Mouse (Mus musculus): Measurements from ENCODE around the gene Wdr70. TPM values are rescaled to one million over a fixed set of nuclear protein-coding genes. Genes with fewer than 3 reads are reported as not detected.

Gene Wdr70
- polyA plus RNA-seq, 1 experiment: 50.5 TPM

GRCm38 (mm10) chr15:8065221-8065620 lies 33.8 kb downstream of the Wdr70 start:
- Histone ChIP-seq H3ac (ENCODE audit: control insufficient read depth, insufficient read length) (no peak overlapping the region), H3K27me3 (ENCODE audit: control insufficient read depth, insufficient read depth, insufficient read length) (no peaks in the 10 kb centered on the region), H3K79me2 (ENCODE audit: control insufficient read depth, insufficient read depth) (no peaks in the 10 kb centered on the region), H3K36me3 (ENCODE audit: control insufficient read depth, insufficient read depth) (peaks cover 15% of the 10 kb centered on the region), H3K4me2 (ENCODE audit: low read depth) (no peak overlapping the region), H3K4me3 (no peak overlapping the region)
- TF ChIP-seq TCF12 (IDR thresholded peaks at IDR 0.05; ENCODE audit: insufficient read depth, poor library complexity, severe bottlenecking) (no peak), POLR2A (IDR thresholded peaks at IDR 0.05; ENCODE audit: insufficient read length, low read depth) (no peak), SRF (IDR thresholded peaks at IDR 0.05; ENCODE audit: control insufficient read depth, insufficient read length, low read depth) (no peak), E2F4 (IDR thresholded peaks at IDR 0.05; ENCODE audit: insufficient read depth) (no peak)

DNA sequence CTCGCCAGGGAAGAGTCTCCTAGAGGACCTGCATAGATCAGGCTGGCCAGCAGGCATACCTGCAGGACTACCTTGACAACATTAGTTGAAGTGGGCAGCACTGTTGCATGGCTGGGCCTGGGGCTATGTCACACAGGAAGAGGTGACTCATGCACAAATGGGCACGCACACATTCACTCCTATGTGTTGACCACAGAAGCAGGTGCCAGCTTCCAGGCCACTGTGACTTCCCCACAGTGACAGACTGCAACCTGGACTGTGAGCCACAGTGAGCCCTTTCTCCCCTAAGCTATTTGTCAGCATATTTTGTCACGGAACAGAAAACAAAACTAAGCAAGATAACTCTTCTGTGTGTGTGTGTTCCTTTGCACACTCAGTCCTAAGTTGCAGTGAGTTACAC lies 47.8 kb downstream of the Wdr70 start:
- TF ChIP-seq MYOG (IDR thresholded peaks at IDR 0.05; ENCODE audit: control insufficient read depth in 1 of 3, insufficient read depth in 1 of 3, insufficient read length in 2 of 3, low read depth in 2 of 3): peak in 1 of 3 experiments; percentile 80
- peak in 2 of 3 experiments; percentile 26 to 70 for TF ChIP-seq MYOD1 (IDR thresholded peaks at IDR 0.05; ENCODE audit: control insufficient read depth in 1 of 3, insufficient read length in 2 of 3, low read depth in 2 of 3)
- TF ChIP-seq MAX (IDR thresholded peaks at IDR 0.05; ENCODE audit: low read depth): no peak
- no peaks in the 10 kb centered on the region for H3K27me3 ChIP-seq (ENCODE audit: control insufficient read depth, insufficient read depth, insufficient read length)
- H3K79me2 ChIP-seq (ENCODE audit: control insufficient read depth, insufficient read depth): no peaks in the 10 kb centered on the region
- no peak overlapping the region for H3K4me3 ChIP-seq
- peaks cover 12% of the 10 kb centered on the region for H3K36me3 ChIP-seq (ENCODE audit: control insufficient read depth, insufficient read depth)
- no peak overlapping the region for H3ac ChIP-seq (ENCODE audit: control insufficient read depth, insufficient read length)
- no peak overlapping the region for H3K4me2 ChIP-seq (ENCODE audit: low read depth)

DNA sequence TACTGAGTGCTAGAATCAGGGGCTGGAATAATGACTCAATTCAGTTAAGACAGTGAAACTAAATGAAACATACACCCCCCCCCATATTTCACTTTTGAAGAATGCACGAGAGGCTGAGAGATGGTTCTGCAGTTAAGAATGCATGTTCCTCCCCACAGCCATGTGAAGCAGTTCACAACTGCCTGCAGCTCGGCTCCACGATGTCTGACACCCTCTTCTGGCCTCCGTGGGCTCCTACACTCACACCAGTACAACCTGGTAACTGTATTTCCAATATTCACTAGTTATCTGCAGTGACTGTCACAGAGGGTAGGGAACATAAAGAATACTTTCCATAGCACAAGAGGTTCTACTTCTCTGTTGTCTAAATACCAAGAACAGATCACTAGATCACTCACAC lies 59.2 kb downstream of the Wdr70 start:
- no peaks in the 10 kb centered on the region for H3K27me3 ChIP-seq (ENCODE audit: control insufficient read depth, insufficient read depth, insufficient read length)
- H3K36me3 ChIP-seq (ENCODE audit: control insufficient read depth, insufficient read depth): peaks cover 15% of the 10 kb centered on the region
- H3K4me2 ChIP-seq (ENCODE audit: low read depth): no peak overlapping the region
- no peak for TF ChIP-seq POLR2A (IDR thresholded peaks at IDR 0.05; ENCODE audit: insufficient read length, low read depth)
- TF ChIP-seq MYOG (IDR thresholded peaks at IDR 0.05; ENCODE audit: control insufficient read depth in 1 of 3, insufficient read depth in 1 of 3, insufficient read length in 2 of 3, low read depth in 2 of 3): no peak
- no peak for TF ChIP-seq POLR2AphosphoS2 (IDR thresholded peaks at IDR 0.05; ENCODE audit: insufficient read length, low read depth)
- TF ChIP-seq TCF3 (IDR thresholded peaks at IDR 0.05; ENCODE audit: insufficient read length, low read depth): no peak
- no peak for TF ChIP-seq TCF12 (IDR thresholded peaks at IDR 0.05; ENCODE audit: insufficient read depth, poor library complexity, severe bottlenecking)
- TF ChIP-seq MAX (IDR thresholded peaks at IDR 0.05; ENCODE audit: low read depth): no peak
- TF ChIP-seq REST (IDR thresholded peaks at IDR 0.05; ENCODE audit: insufficient read depth, insufficient read length): no peak
- TF ChIP-seq E2F4 (IDR thresholded peaks at IDR 0.05; ENCODE audit: insufficient read depth): no peak
- TF ChIP-seq CEBPB (IDR thresholded peaks at IDR 0.05; ENCODE audit: insufficient read depth, poor library complexity, severe bottlenecking): no peak
- TF ChIP-seq SRF (IDR thresholded peaks at IDR 0.05; ENCODE audit: control insufficient read depth, insufficient read length, low read depth): no peak
- TF ChIP-seq USF1 (IDR thresholded peaks at IDR 0.05; ENCODE audit: low read depth): no peak
- TF ChIP-seq MYOD1 (IDR thresholded peaks at IDR 0.05; ENCODE audit: control insufficient read depth in 1 of 3, insufficient read length in 2 of 3, low read depth in 2 of 3): no peak
- H3K4me3 ChIP-seq: no peak overlapping the region
- no peaks in the 10 kb centered on the region for H3K79me2 ChIP-seq (ENCODE audit: control insufficient read depth, insufficient read depth)
- no peak overlapping the region for H3ac ChIP-seq (ENCODE audit: control insufficient read depth, insufficient read length)

DNA sequence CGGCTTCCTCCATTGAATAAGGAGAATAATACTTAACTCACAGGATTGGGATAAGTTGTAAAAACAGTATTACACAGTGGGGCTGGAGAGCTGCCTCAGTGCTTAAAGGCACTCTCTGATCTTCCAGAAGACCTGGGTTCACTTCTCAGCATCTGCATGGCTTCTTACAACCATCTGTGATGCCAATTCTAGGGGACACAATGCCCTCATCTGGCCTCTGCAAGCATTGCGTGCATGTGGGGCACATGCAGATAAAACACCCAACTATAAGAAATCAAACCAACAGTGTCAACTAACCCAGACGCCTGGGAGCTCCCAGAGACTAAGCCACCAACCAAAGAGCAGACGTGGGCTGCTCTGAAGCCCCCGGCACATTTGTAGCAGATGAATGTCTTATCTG lies 60.6 kb downstream of the Wdr70 start:
- TF ChIP-seq USF1 (IDR thresholded peaks at IDR 0.05; ENCODE audit: low read depth) (no peak), TCF3 (IDR thresholded peaks at IDR 0.05; ENCODE audit: insufficient read length, low read depth) (no peak), POLR2A (IDR thresholded peaks at IDR 0.05; ENCODE audit: insufficient read length, low read depth) (no peak), MAX (IDR thresholded peaks at IDR 0.05; ENCODE audit: low read depth) (no peak), TCF12 (IDR thresholded peaks at IDR 0.05; ENCODE audit: insufficient read depth, poor library complexity, severe bottlenecking) (no peak), SRF (IDR thresholded peaks at IDR 0.05; ENCODE audit: control insufficient read depth, insufficient read length, low read depth) (no peak), POLR2AphosphoS2 (IDR thresholded peaks at IDR 0.05; ENCODE audit: insufficient read length, low read depth) (no peak), E2F4 (IDR thresholded peaks at IDR 0.05; ENCODE audit: insufficient read depth) (no peak), MYOG (IDR thresholded peaks at IDR 0.05; ENCODE audit: control insufficient read depth in 1 of 3, insufficient read depth in 1 of 3, insufficient read length in 2 of 3, low read depth in 2 of 3) (no peak), MYOD1 (IDR thresholded peaks at IDR 0.05; ENCODE audit: control insufficient read depth in 1 of 3, insufficient read length in 2 of 3, low read depth in 2 of 3) (no peak), REST (IDR thresholded peaks at IDR 0.05; ENCODE audit: insufficient read depth, insufficient read length) (no peak), CEBPB (IDR thresholded peaks at IDR 0.05; ENCODE audit: insufficient read depth, poor library complexity, severe bottlenecking) (no peak)
- Histone ChIP-seq H3K36me3 (ENCODE audit: control insufficient read depth, insufficient read depth) (peaks cover 11% of the 10 kb centered on the region), H3K4me2 (ENCODE audit: low read depth) (no peak overlapping the region), H3ac (ENCODE audit: control insufficient read depth, insufficient read length) (no peak overlapping the region), H3K4me3 (no peak overlapping the region), H3K79me2 (ENCODE audit: control insufficient read depth, insufficient read depth) (no peaks in the 10 kb centered on the region), H3K27me3 (ENCODE audit: control insufficient read depth, insufficient read depth, insufficient read length) (no peaks in the 10 kb centered on the region)

GRCm38 (mm10) chr15:8037825-8038224 lies 61.2 kb downstream of the Wdr70 start:
- Histone ChIP-seq H3K27me3 (ENCODE audit: control insufficient read depth, insufficient read depth, insufficient read length) (no peaks in the 10 kb centered on the region), H3K79me2 (ENCODE audit: control insufficient read depth, insufficient read depth) (no peaks in the 10 kb centered on the region), H3K4me3 (no peak overlapping the region), H3K36me3 (ENCODE audit: control insufficient read depth, insufficient read depth) (peaks cover 11% of the 10 kb centered on the region), H3K4me2 (ENCODE audit: low read depth) (no peak overlapping the region), H3ac (ENCODE audit: control insufficient read depth, insufficient read length) (no peak overlapping the region)
- peak; percentile 2 to 69 (median 34) for TF ChIP-seq MYOD1 (IDR thresholded peaks at IDR 0.05; ENCODE audit: control insufficient read depth in 1 of 3, insufficient read length in 2 of 3, low read depth in 2 of 3)
- no peak for TF ChIP-seq MYOG (IDR thresholded peaks at IDR 0.05; ENCODE audit: control insufficient read depth in 1 of 3, insufficient read depth in 1 of 3, insufficient read length in 2 of 3, low read depth in 2 of 3)
- TF ChIP-seq E2F4 (IDR thresholded peaks at IDR 0.05; ENCODE audit: insufficient read depth): no peak
- TF ChIP-seq REST (IDR thresholded peaks at IDR 0.05; ENCODE audit: insufficient read depth, insufficient read length): no peak
